Mouse (Mus musculus): ENCODE measurements at regions not wholly inside any gene's neighbourhood (a gene's known extent, or its start where the extent isn't known, plus 50 kb on each side); places are given as distances from the start of the nearest gene placed in this dataset.
A peak's percentile ranks its signal among the peaks of the same experiment; 100 is the strongest.

- Histone ChIP-seq H3K9me3 (replicated peaks) (no peaks in the 10 kb centered on the region), H3K27ac (peak overlapping the region; percentile 56; the same call in 1 of the 2 replicates), H3K4me2 (no peak overlapping the region), H3K4me3 (replicated peaks) (no peak overlapping the region), H3K4me1 (no peaks in the 10 kb centered on the region), H3K9ac (no peak overlapping the region), H3K27me3 (no peaks in the 10 kb centered on the region), H3K36me3 (no peaks in the 10 kb centered on the region)
- ATAC-seq (replicated peaks; ENCODE audit: low FRiP score) = peak; percentile 94
- 15% methylated on average over 4 of the region's 4 CpGs for WGBS
These were observed 95.6 kb upstream of the Ccng1 start for GRCm38 (mm10) chr11:40850652-40851092.

- WGBS = 82% methylated on average over 1 of the region's 1 CpGs
These were observed 91.5 kb upstream of the Ccng1 start for GRCm38 (mm10) chr11:40846586-40846985.

DNA sequence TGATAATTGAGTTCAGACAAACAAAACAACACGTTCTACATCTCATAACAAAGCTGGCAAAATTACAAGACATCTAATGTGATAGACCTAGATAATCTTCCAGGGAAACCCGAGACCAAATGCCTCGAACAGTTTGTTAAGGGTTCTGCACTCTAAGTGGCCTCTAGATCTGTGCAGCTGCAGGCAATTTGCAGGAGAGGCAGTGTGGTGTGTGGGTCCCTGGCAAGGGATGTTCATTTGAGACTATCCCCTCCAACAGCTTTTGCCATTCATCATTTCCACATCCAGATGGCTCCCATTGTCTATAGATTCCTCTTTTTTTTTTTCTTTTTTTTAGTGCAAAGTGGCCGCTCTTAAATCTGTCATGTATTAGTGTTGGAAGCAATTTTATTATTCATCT is 80.3 kb upstream of the Ccng1 start:
- no peaks in the 10 kb centered on the region for H3K4me1 ChIP-seq
- H3K9ac ChIP-seq = no peak overlapping the region
- H3K9me3 ChIP-seq (replicated peaks) = no peaks in the 10 kb centered on the region
- no peaks in the 10 kb centered on the region for H3K36me3 ChIP-seq
- WGBS = 57% methylated on average over 4 of the region's 4 CpGs
- no peak overlapping the region for H3K4me2 ChIP-seq
- no peak overlapping the region for H3K27ac ChIP-seq
- no peak overlapping the region for H3K4me3 ChIP-seq (replicated peaks)
- no peak for ATAC-seq (replicated peaks; ENCODE audit: low FRiP score)
- no peaks in the 10 kb centered on the region for H3K27me3 ChIP-seq

More at GRCm38 (mm10) chr11:40846586-40846985, 91.5 kb upstream of the Ccng1 start:
- no peaks in the 10 kb centered on the region for H3K9me3 ChIP-seq (replicated peaks)
- H3K4me3 ChIP-seq (replicated peaks) = no peak overlapping the region
- ATAC-seq (replicated peaks; ENCODE audit: low FRiP score) = no peak
- H3K27me3 ChIP-seq = no peaks in the 10 kb centered on the region
- no peak overlapping the region for H3K27ac ChIP-seq
- H3K9ac ChIP-seq = no peak overlapping the region
- no peaks in the 10 kb centered on the region for H3K4me1 ChIP-seq
- H3K36me3 ChIP-seq = no peaks in the 10 kb centered on the region
- no peak overlapping the region for H3K4me2 ChIP-seq
